Mouse (Mus musculus): ENCODE measurements at regions not wholly inside any gene's neighbourhood (a gene's known extent, or its start where the extent isn't known, plus 50 kb on each side); places are given as distances from the start of the nearest gene placed in this dataset.

DNA sequence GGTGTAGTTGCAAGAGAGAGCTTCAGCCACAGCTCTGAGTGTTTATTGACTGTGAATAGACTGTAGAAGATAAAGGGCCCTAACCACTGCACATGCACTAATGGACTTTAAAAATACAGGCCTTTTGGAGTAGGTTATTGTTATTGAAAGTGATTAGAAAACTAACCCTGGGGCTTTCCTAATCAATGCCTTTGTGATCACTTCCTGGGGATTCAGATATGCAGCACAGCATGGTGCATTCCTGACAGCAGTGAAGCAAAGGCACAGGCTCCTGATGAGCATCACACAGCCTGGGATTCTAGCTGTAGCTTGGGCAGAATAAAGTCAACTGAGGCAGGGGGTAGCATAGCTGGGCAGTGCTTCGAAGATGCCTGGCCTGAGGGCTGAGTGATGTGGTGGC lies 87.3 kb downstream of the Gm11077 start:
- 23% methylated on average over 1 of the region's 1 CpGs for WGBS
- no peak overlapping the region for H3K27ac ChIP-seq (ENCODE audit: low read depth, low read length)
- H3K4me3 ChIP-seq (ENCODE audit: low read depth, low read length) = no peak overlapping the region
- no peak overlapping the region for H3K9ac ChIP-seq (ENCODE audit: low read length)
- no peak overlapping the region for H3K4me2 ChIP-seq (ENCODE audit: low read length)
- no peaks in the 10 kb centered on the region for H3K36me3 ChIP-seq (ENCODE audit: control insufficient read depth, insufficient read depth, low read length)
- no peak for DNase-seq (ENCODE audit: low spot score)
- no peaks in the 10 kb centered on the region for H3K9me3 ChIP-seq (replicated peaks; ENCODE audit: control insufficient read depth, low read length)
- no peaks in the 10 kb centered on the region for H3K4me1 ChIP-seq (ENCODE audit: control insufficient read depth, insufficient read depth, low read length)
- H3K27me3 ChIP-seq (replicated peaks; ENCODE audit: control insufficient read depth, insufficient read depth, low read length) = no peaks in the 10 kb centered on the region
- no peak for ATAC-seq

DNA sequence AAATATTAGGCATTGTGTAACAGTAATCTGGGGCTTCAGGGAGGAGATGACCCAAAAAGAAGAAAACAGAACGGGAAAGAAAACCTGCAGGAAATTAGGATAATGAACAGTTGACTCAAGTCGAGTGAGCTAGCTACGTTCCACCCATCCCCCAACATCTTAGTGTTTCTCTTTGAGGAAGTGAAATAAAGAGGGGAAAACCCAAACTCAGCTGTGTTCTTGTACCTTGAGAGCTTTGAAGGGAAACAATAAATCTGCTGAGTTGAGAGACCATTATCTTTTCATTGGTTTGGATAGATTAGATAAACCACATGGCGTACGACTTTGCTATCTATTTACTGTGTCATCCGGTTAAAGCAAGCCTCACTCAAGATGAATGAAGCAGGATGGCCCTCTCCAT lies 87.7 kb downstream of the Gm11077 start:
- no peaks in the 10 kb centered on the region for H3K9me3 ChIP-seq (replicated peaks; ENCODE audit: control insufficient read depth, low read length)
- ATAC-seq = no peak
- H3K36me3 ChIP-seq (ENCODE audit: control insufficient read depth, insufficient read depth, low read length) = no peaks in the 10 kb centered on the region
- H3K4me2 ChIP-seq (ENCODE audit: low read length) = no peak overlapping the region
- no peaks in the 10 kb centered on the region for H3K4me1 ChIP-seq (ENCODE audit: control insufficient read depth, insufficient read depth, low read length)
- H3K27me3 ChIP-seq (replicated peaks; ENCODE audit: control insufficient read depth, insufficient read depth, low read length) = no peaks in the 10 kb centered on the region
- no peak overlapping the region for H3K9ac ChIP-seq (ENCODE audit: low read length)
- no peak overlapping the region for H3K27ac ChIP-seq (ENCODE audit: low read depth, low read length)
- no peak overlapping the region for H3K4me3 ChIP-seq (ENCODE audit: low read depth, low read length)
- WGBS = 64% methylated on average over 6 of the region's 6 CpGs
- no peak for DNase-seq (ENCODE audit: low spot score)

DNA sequence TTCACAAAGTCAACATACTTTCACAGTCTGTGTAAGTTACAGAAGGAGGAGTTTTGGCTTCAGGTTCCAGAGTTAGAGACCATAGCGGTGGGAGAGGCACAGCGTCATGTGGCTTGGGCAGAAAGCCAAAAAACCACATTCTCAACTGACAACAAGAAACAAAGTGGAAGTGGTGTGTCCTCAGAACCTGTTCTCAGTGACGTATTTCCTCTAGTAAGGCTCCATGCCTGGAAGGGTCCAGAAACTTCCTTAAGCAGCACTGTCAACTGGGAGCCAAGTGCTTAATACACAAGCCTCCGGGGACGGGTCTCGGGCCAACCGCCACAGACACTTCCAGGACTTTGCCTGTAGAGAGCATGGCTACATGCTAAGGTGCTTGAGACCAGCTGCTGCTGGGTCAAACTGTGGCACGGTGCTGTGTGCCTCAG lies 90.4 kb downstream of the Gm11077 start:
- DNase-seq (ENCODE audit: low spot score) = peak; percentile 9
- no peak overlapping the region for H3K9ac ChIP-seq (ENCODE audit: low read length)
- WGBS = 87% methylated on average over 8 of the region's 8 CpGs
- no peaks in the 10 kb centered on the region for H3K9me3 ChIP-seq (replicated peaks; ENCODE audit: control insufficient read depth, low read length)
- no peak overlapping the region for H3K27ac ChIP-seq (ENCODE audit: low read depth, low read length)
- no peaks in the 10 kb centered on the region for H3K36me3 ChIP-seq (ENCODE audit: control insufficient read depth, insufficient read depth, low read length)
- H3K27me3 ChIP-seq (replicated peaks; ENCODE audit: control insufficient read depth, insufficient read depth, low read length) = no peaks in the 10 kb centered on the region
- H3K4me3 ChIP-seq (ENCODE audit: low read depth, low read length) = no peak overlapping the region
- H3K4me1 ChIP-seq (ENCODE audit: control insufficient read depth, insufficient read depth, low read length) = no peaks in the 10 kb centered on the region
- ATAC-seq = no peak
- H3K4me2 ChIP-seq (ENCODE audit: low read length) = no peak overlapping the region

DNA sequence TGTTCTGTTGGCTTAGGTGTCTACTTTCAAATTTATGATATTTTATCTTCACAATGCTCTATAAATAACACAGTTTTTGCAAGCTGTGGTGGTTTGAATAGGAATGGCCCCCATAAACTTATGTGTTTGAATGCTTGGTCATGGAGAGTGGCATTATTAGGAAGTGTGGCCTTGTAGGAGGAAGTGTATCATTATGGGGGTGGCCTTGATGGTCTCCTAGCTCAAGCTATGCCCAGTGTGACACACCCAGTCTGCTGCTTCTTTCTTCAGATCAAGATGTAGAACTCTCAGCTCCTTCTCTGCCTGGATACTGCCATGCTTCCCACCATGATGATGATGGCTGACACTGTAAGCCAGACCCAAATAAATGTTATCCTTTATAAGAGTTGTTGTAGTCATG lies 97.4 kb downstream of the Gm11077 start:
- no peaks in the 10 kb centered on the region for H3K36me3 ChIP-seq (ENCODE audit: control insufficient read depth, insufficient read depth, low read length)
- H3K4me2 ChIP-seq (ENCODE audit: low read length) = no peak overlapping the region
- no peak overlapping the region for H3K9ac ChIP-seq (ENCODE audit: low read length)
- H3K27ac ChIP-seq (ENCODE audit: low read depth, low read length) = no peak overlapping the region
- ATAC-seq (no peak), DNase-seq (ENCODE audit: low spot score) (no peak)
- H3K4me1 ChIP-seq (ENCODE audit: control insufficient read depth, insufficient read depth, low read length) = no peaks in the 10 kb centered on the region
- H3K9me3 ChIP-seq (replicated peaks; ENCODE audit: control insufficient read depth, low read length) = no peaks in the 10 kb centered on the region
- H3K27me3 ChIP-seq (replicated peaks; ENCODE audit: control insufficient read depth, insufficient read depth, low read length) = no peaks in the 10 kb centered on the region
- H3K4me3 ChIP-seq (ENCODE audit: low read depth, low read length) = no peak overlapping the region

DNA sequence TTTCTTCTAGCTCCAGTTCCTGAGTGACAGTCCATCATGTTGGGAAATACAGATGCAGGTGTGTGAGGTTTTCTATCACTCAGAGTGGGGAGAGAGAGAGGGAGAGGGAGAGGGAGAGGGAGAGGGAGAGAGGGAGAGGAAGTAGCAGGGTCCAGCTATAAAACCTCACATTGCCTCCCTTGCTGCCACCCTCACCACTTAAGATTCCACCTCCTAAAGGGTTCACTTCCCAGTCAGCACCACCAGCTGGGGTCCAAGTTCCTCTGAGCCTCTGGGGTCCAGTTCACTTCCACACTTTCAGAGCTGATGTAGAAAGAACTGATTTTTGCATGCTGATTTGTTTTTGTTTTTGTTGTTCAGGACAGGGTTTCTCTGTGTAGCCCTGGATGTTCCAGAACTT lies 98.6 kb downstream of the Gm11077 start:
- ATAC-seq = no peak
- no peak overlapping the region for H3K4me3 ChIP-seq (ENCODE audit: low read depth, low read length)
- no peak overlapping the region for H3K27ac ChIP-seq (ENCODE audit: low read depth, low read length)
- H3K9ac ChIP-seq (ENCODE audit: low read length) = no peak overlapping the region
- no peaks in the 10 kb centered on the region for H3K36me3 ChIP-seq (ENCODE audit: control insufficient read depth, insufficient read depth, low read length)
- no peaks in the 10 kb centered on the region for H3K4me1 ChIP-seq (ENCODE audit: control insufficient read depth, insufficient read depth, low read length)
- no peak overlapping the region for H3K4me2 ChIP-seq (ENCODE audit: low read length)
- H3K27me3 ChIP-seq (replicated peaks; ENCODE audit: control insufficient read depth, insufficient read depth, low read length) = no peaks in the 10 kb centered on the region
- DNase-seq (ENCODE audit: low spot score) = no peak
- no peaks in the 10 kb centered on the region for H3K9me3 ChIP-seq (replicated peaks; ENCODE audit: control insufficient read depth, low read length)

- Histone ChIP-seq H3K36me3 (ENCODE audit: control insufficient read depth, insufficient read depth, low read length) (no peaks in the 10 kb centered on the region), H3K27me3 (replicated peaks; ENCODE audit: control insufficient read depth, insufficient read depth, low read length) (no peaks in the 10 kb centered on the region), H3K9me3 (replicated peaks; ENCODE audit: control insufficient read depth, low read length) (no peaks in the 10 kb centered on the region), H3K4me3 (ENCODE audit: low read depth, low read length) (no peak overlapping the region), H3K9ac (ENCODE audit: low read length) (no peak overlapping the region), H3K4me2 (ENCODE audit: low read length) (no peak overlapping the region), H3K27ac (ENCODE audit: low read depth, low read length) (no peak overlapping the region), H3K4me1 (ENCODE audit: control insufficient read depth, insufficient read depth, low read length) (no peaks in the 10 kb centered on the region)
- WGBS = 89% methylated on average over 8 of the region's 8 CpGs
- DNase-seq (ENCODE audit: low spot score) = no peak
- no peak for ATAC-seq
Observed at GRCm38 (mm10) chr6:140843292-140843991, 114.4 kb downstream of the Gm11077 start.

- no peak overlapping the region for H3K4me3 ChIP-seq (ENCODE audit: low read depth, low read length)
- no peak for DNase-seq (ENCODE audit: low spot score)
- H3K4me2 ChIP-seq (ENCODE audit: low read length) = no peak overlapping the region
- 86% methylated on average over 3 of the region's 3 CpGs for WGBS
- H3K36me3 ChIP-seq (ENCODE audit: control insufficient read depth, insufficient read depth, low read length) = no peaks in the 10 kb centered on the region
- H3K27me3 ChIP-seq (replicated peaks; ENCODE audit: control insufficient read depth, insufficient read depth, low read length) = no peaks in the 10 kb centered on the region
- no peaks in the 10 kb centered on the region for H3K9me3 ChIP-seq (replicated peaks; ENCODE audit: control insufficient read depth, low read length)
- no peak overlapping the region for H3K9ac ChIP-seq (ENCODE audit: low read length)
- no peak overlapping the region for H3K27ac ChIP-seq (ENCODE audit: low read depth, low read length)
- ATAC-seq = no peak
- no peaks in the 10 kb centered on the region for H3K4me1 ChIP-seq (ENCODE audit: control insufficient read depth, insufficient read depth, low read length)
Observed at GRCm38 (mm10) chr6:140847165-140847564, 118.1 kb downstream of the Gm11077 start.

- Histone ChIP-seq H3K36me3 (ENCODE audit: control insufficient read depth, insufficient read depth, low read length) (no peaks in the 10 kb centered on the region), H3K27me3 (replicated peaks; ENCODE audit: control insufficient read depth, insufficient read depth, low read length) (no peaks in the 10 kb centered on the region), H3K4me2 (ENCODE audit: low read length) (no peak overlapping the region), H3K4me1 (ENCODE audit: control insufficient read depth, insufficient read depth, low read length) (peaks cover 11% of the 10 kb centered on the region; the same call in 1 of the 2 replicates), H3K9me3 (replicated peaks; ENCODE audit: control insufficient read depth, low read length) (no peaks in the 10 kb centered on the region), H3K9ac (ENCODE audit: low read length) (no peak overlapping the region), H3K4me3 (ENCODE audit: low read depth, low read length) (no peak overlapping the region), H3K27ac (ENCODE audit: low read depth, low read length) (no peak overlapping the region)
- ATAC-seq (no peak), DNase-seq (ENCODE audit: low spot score) (no peak)
- WGBS = 44% methylated on average over 5 of the region's 5 CpGs
Observed at GRCm38 (mm10) chr6:140852420-140852819, 123.3 kb downstream of the Gm11077 start.

DNA sequence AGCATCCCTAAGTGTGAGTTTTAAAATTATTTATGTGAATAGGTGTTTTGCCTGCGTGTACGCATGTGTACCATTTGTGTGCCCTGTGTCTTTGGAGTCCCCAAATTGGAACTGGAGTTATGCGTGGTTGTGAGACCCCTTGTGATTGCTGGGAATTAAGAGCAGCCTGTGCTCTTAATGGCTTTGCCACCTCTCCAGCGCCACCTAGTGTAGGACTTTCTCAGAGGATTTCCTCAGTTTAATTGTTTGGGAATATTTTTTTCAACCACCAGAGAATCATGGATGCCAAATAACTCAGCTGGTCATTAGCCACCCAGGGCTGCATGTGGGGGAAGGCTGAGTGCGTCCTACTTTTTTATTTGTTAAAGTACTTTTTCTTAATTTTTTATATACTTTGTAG lies 124.4 kb downstream of the Gm11077 start:
- peaks cover 11% of the 10 kb centered on the region; the same call in 1 of the 2 replicates for H3K4me1 ChIP-seq (ENCODE audit: control insufficient read depth, insufficient read depth, low read length)
- 51% methylated on average over 5 of the region's 5 CpGs for WGBS
- no peaks in the 10 kb centered on the region for H3K36me3 ChIP-seq (ENCODE audit: control insufficient read depth, insufficient read depth, low read length)
- peak; percentile 33; the same call in 1 of the 2 replicates for ATAC-seq
- no peak overlapping the region for H3K9ac ChIP-seq (ENCODE audit: low read length)
- no peak overlapping the region for H3K4me3 ChIP-seq (ENCODE audit: low read depth, low read length)
- no peaks in the 10 kb centered on the region for H3K9me3 ChIP-seq (replicated peaks; ENCODE audit: control insufficient read depth, low read length)
- no peak overlapping the region for H3K27ac ChIP-seq (ENCODE audit: low read depth, low read length)
- no peak overlapping the region for H3K4me2 ChIP-seq (ENCODE audit: low read length)
- DNase-seq (ENCODE audit: low spot score) = peak; percentile 81
- H3K27me3 ChIP-seq (replicated peaks; ENCODE audit: control insufficient read depth, insufficient read depth, low read length) = no peaks in the 10 kb centered on the region

All from forebrain, embryonic 14.5 days (tissue).